Mouse (Mus musculus): ENCODE results near the gene Fmo5.

DNA sequence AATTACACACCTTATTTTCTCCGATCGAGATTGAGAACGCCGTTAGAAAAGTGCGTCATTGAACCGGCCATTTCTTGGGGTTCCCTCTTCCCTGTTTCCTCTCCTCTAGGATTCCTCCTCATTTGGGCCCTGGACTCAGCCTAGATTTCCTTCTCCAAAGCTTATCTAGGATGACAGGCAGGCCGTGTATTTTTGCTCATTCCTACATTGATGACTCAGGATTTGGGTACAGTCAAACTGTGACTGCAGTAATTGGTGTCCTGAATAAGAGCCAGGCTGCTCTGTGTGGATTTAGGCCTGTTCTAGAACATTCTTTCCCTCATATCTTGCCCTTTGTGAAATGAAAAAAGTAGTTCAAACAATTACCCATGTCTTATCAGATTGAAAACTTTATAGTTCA lies 31.1 kb downstream of the Fmo5 start:
- TF ChIP-seq CTCF (IDR thresholded peaks at IDR 0.05; ENCODE audit: borderline replicate concordance, extremely low read depth, insufficient read depth, insufficient read length) (no peak), POLR2A (IDR thresholded peaks at IDR 0.05; ENCODE audit: borderline replicate concordance, extremely low read depth, insufficient read depth, insufficient read length, poor library complexity, severe bottlenecking) (no peak)
